Mouse (Mus musculus) frontal cortex, postnatal 10 days (tissue): Measurements from ENCODE around the gene Rint1.
A peak's percentile ranks its signal among the peaks of the same experiment; 100 is the strongest.
"Not testable (repeated sequence)": the region's sequence is repeated elsewhere in the genome, so short reads cannot be mapped to it uniquely, and the experiment has no call there.

Experiments
- DNase-seq, 2 experiments: peaks; one replicate each; pipeline ENCODE4 v3.0.0; 2022; ENCODE audit warnings: low spot score in 2 of 2, mixed read lengths in 1 of 2

Rint1 gene

GRCm38 (mm10) chr5:23826321-23827004 lies 39.0 kb downstream of the Rint1 start:
- DNase-seq: peak in 1 of 2 experiments; percentile 23

- no peak for DNase-seq
Observed at GRCm38 (mm10) chr5:23830897-23831752, 43.6 kb downstream of the Rint1 start.

- not testable (repeated sequence) for DNase-seq
Observed at GRCm38 (mm10) chr5:23835691-23836090, 48.2 kb downstream of the Rint1 start.

GRCm38 (mm10) chr5:23838158-23838557 lies 50.6 kb downstream of the Rint1 start:
- DNase-seq: no peak

- peak; percentile 95 to 96 for DNase-seq
Observed at GRCm38 (mm10) chr5:23843674-23844530, 56.4 kb downstream of the Rint1 start, which contains the start of gene Tomm7. TSS of gene Tomm7 (minus strand) at chr5:23844161.

GRCm38 (mm10) chr5:23844531-23844841 lies 57.0 kb downstream of the Rint1 start:
- DNase-seq: no peak

GRCm38 (mm10) chr5:23845141-23845540 lies 57.6 kb downstream of the Rint1 start:
- no peak for DNase-seq

GRCm38 (mm10) chr5:23850345-23851159 lies 63.0 kb downstream of the Rint1 start:
- peak; percentile 73 to 84 for DNase-seq

- not testable (repeated sequence) for DNase-seq
Observed at GRCm38 (mm10) chr5:23851160-23851555, 63.6 kb downstream of the Rint1 start.

- not testable (repeated sequence) for DNase-seq
Observed at GRCm38 (mm10) chr5:23852916-23853315, 65.4 kb downstream of the Rint1 start.

GRCm38 (mm10) chr5:23855484-23855883 lies 68.0 kb downstream of the Rint1 start:
- DNase-seq: no peak

GRCm38 (mm10) chr5:23856164-23856563 lies 68.7 kb downstream of the Rint1 start:
- no peak for DNase-seq

GRCm38 (mm10) chr5:23857189-23857588 lies 69.7 kb downstream of the Rint1 start:
- DNase-seq: no peak

- no peak for DNase-seq
Observed at GRCm38 (mm10) chr5:23858001-23858400, 70.5 kb downstream of the Rint1 start.

GRCm38 (mm10) chr5:23858643-23859042 lies 71.1 kb downstream of the Rint1 start:
- no peak for DNase-seq

- no peak for DNase-seq
Observed at GRCm38 (mm10) chr5:23859087-23859718, 71.7 kb downstream of the Rint1 start.

GRCm38 (mm10) chr5:23859896-23860295 lies 72.4 kb downstream of the Rint1 start:
- DNase-seq: no peak

GRCm38 (mm10) chr5:23861721-23862120 lies 74.2 kb downstream of the Rint1 start:
- DNase-seq: no peak

GRCm38 (mm10) chr5:23862291-23862690 lies 74.8 kb downstream of the Rint1 start:
- DNase-seq: no peak

GRCm38 (mm10) chr5:23863166-23864053 lies 75.9 kb downstream of the Rint1 start:
- DNase-seq: no peak
